Mouse (Mus musculus): ENCODE measurements around the gene Pum3. TPM values are rescaled to one million over a fixed set of nuclear protein-coding genes. Genes with fewer than 3 reads are reported as not detected.

Gene Pum3
- polyA plus RNA-seq (2015; fragmentation: Nextera tagmentation; extraction: Ambion mirVana): 44.3 and 49.9 TPM in 2 replicates

- WGBS: under 1% methylated on average over 40 of the region's 40 CpGs
Observed at GRCm38 (mm10) chr19:27429745-27430251, at the start of gene Pum3. Gene Pum3, minus strand, starts transcription at chr19:27429825.

GRCm38 (mm10) chr19:27466691-27467090, 37.1 kb upstream of the Pum3 start:
- Histone ChIP-seq H3K4me3 (no peak overlapping the region), H3K4me1 (replicated peaks) (no peaks in the 10 kb centered on the region), H3K4me2 (no peak overlapping the region), H3K9ac (no peak overlapping the region), H3K9me3 (replicated peaks) (no peaks in the 10 kb centered on the region), H3K27me3 (no peaks in the 10 kb centered on the region), H3K36me3 (no peaks in the 10 kb centered on the region), H3K27ac (no peak overlapping the region)
- WGBS: 62% methylated on average over 4 of the region's 4 CpGs
- no peak for ATAC-seq (replicated peaks; ENCODE audit: insufficient number of reproducible peaks, insufficient read depth, low FRiP score, low read depth)

More at GRCm38 (mm10) chr19:27429745-27430251, at the start of gene Pum3:
- Histone ChIP-seq H3K9me3 (replicated peaks) (no peaks in the 10 kb centered on the region), H3K27me3 (no peaks in the 10 kb centered on the region), H3K4me2 (peak within 1 kb of the TSS; percentile 87), H3K36me3 (peaks cover 11% of the 10 kb centered on the region), H3K27ac (peak within 1 kb of the TSS; percentile 94), H3K9ac (peak within 1 kb of the TSS; percentile 79), H3K4me3 (peak within 1 kb of the TSS; percentile 77), H3K4me1 (replicated peaks) (peaks cover 16% of the 10 kb centered on the region)
- ATAC-seq (replicated peaks; ENCODE audit: insufficient number of reproducible peaks, insufficient read depth, low FRiP score, low read depth): peak; percentile 98

- no peak overlapping the region for H3K27ac ChIP-seq
- no peaks in the 10 kb centered on the region for H3K9me3 ChIP-seq (replicated peaks)
- whole genome bisulfite sequencing: 46% methylated on average over 4 of the region's 4 CpGs
- H3K4me2 ChIP-seq: no peak overlapping the region
- H3K9ac ChIP-seq: no peak overlapping the region
- H3K36me3 ChIP-seq: no peaks in the 10 kb centered on the region
- H3K27me3 ChIP-seq: no peaks in the 10 kb centered on the region
- no peaks in the 10 kb centered on the region for H3K4me1 ChIP-seq (replicated peaks)
- no peak overlapping the region for H3K4me3 ChIP-seq
- no peak for ATAC-seq (replicated peaks; ENCODE audit: insufficient number of reproducible peaks, insufficient read depth, low FRiP score, low read depth)
Observed at GRCm38 (mm10) chr19:27462656-27463055, 33.0 kb upstream of the Pum3 start.

- ATAC-seq (replicated peaks; ENCODE audit: insufficient number of reproducible peaks, insufficient read depth, low FRiP score, low read depth): no peak
- WGBS: 33% methylated on average over 4 of the region's 4 CpGs
- H3K9ac ChIP-seq: no peak overlapping the region
Observed at GRCm38 (mm10) chr19:27450458-27450857, 20.8 kb upstream of the Pum3 start.

GRCm38 (mm10) chr19:27447515-27447914, 17.9 kb upstream of the Pum3 start:
- WGBS: 29% methylated on average over 7 of the region's 7 CpGs
- Histone ChIP-seq H3K4me2 (no peak overlapping the region), H3K9ac (no peak overlapping the region), H3K27ac (no peak overlapping the region), H3K4me3 (no peak overlapping the region), H3K9me3 (replicated peaks) (no peaks in the 10 kb centered on the region), H3K36me3 (no peaks in the 10 kb centered on the region), H3K27me3 (peaks cover 5% of the 10 kb centered on the region; the same call in 1 of the 2 replicates), H3K4me1 (replicated peaks) (no peaks in the 10 kb centered on the region)
- no peak for ATAC-seq (replicated peaks; ENCODE audit: insufficient number of reproducible peaks, insufficient read depth, low FRiP score, low read depth)

More at GRCm38 (mm10) chr19:27450458-27450857, 20.8 kb upstream of the Pum3 start:
- H3K4me3 ChIP-seq: no peak overlapping the region
- no peaks in the 10 kb centered on the region for H3K9me3 ChIP-seq (replicated peaks)
- H3K27me3 ChIP-seq: peaks cover 5% of the 10 kb centered on the region; the same call in 1 of the 2 replicates
- no peak overlapping the region for H3K27ac ChIP-seq
- no peak overlapping the region for H3K4me2 ChIP-seq
- no peaks in the 10 kb centered on the region for H3K36me3 ChIP-seq
- H3K4me1 ChIP-seq (replicated peaks): no peaks in the 10 kb centered on the region

GRCm38 (mm10) chr19:27441106-27441505, 11.5 kb upstream of the Pum3 start:
- no peak overlapping the region for H3K9ac ChIP-seq
- peaks cover 11% of the 10 kb centered on the region; the same call in 1 of the 2 replicates for H3K4me1 ChIP-seq (replicated peaks)
- no peak overlapping the region for H3K4me2 ChIP-seq
- WGBS: 44% methylated on average over 5 of the region's 5 CpGs
- peak overlapping the region; percentile 22; the same call in 1 of the 2 replicates for H3K27ac ChIP-seq
- H3K36me3 ChIP-seq: no peaks in the 10 kb centered on the region
- ATAC-seq (replicated peaks; ENCODE audit: insufficient number of reproducible peaks, insufficient read depth, low FRiP score, low read depth): no peak; the same call in 1 of the 2 replicates
- no peaks in the 10 kb centered on the region for H3K9me3 ChIP-seq (replicated peaks)
- no peaks in the 10 kb centered on the region for H3K27me3 ChIP-seq
- no peak overlapping the region for H3K4me3 ChIP-seq

GRCm38 (mm10) chr19:27437982-27438652, 8.5 kb upstream of the Pum3 start:
- ATAC-seq (replicated peaks; ENCODE audit: insufficient number of reproducible peaks, insufficient read depth, low FRiP score, low read depth): no peak
- 74% methylated on average over 10 of the region's 10 CpGs for WGBS

GRCm38 (mm10) chr19:27430406-27430805, 781 bp upstream of the Pum3 start:
- no peak for ATAC-seq (replicated peaks; ENCODE audit: insufficient number of reproducible peaks, insufficient read depth, low FRiP score, low read depth)
- H3K27ac ChIP-seq: peak overlapping the region; percentile 94
- WGBS: 3% methylated on average over 10 of the region's 10 CpGs
- peak overlapping the region; percentile 79 for H3K9ac ChIP-seq
- peak overlapping the region; percentile 77 for H3K4me3 ChIP-seq
- H3K4me1 ChIP-seq (replicated peaks): peaks cover 16% of the 10 kb centered on the region
- peaks cover 5% of the 10 kb centered on the region for H3K36me3 ChIP-seq
- H3K9me3 ChIP-seq (replicated peaks): no peaks in the 10 kb centered on the region
- H3K27me3 ChIP-seq: no peaks in the 10 kb centered on the region
- peak overlapping the region; percentile 87 for H3K4me2 ChIP-seq

More at GRCm38 (mm10) chr19:27437982-27438652, 8.5 kb upstream of the Pum3 start:
- no peaks in the 10 kb centered on the region for H3K36me3 ChIP-seq
- no peak overlapping the region for H3K4me2 ChIP-seq
- peaks cover 11% of the 10 kb centered on the region; the same call in 1 of the 2 replicates for H3K4me1 ChIP-seq (replicated peaks)
- no peak overlapping the region for H3K9ac ChIP-seq
- no peaks in the 10 kb centered on the region for H3K9me3 ChIP-seq (replicated peaks)
- H3K27me3 ChIP-seq: no peaks in the 10 kb centered on the region
- H3K27ac ChIP-seq: no peak overlapping the region
- no peak overlapping the region for H3K4me3 ChIP-seq

- Histone ChIP-seq H3K27me3 (no peaks in the 10 kb centered on the region), H3K9me3 (replicated peaks) (no peaks in the 10 kb centered on the region), H3K27ac (no peak overlapping the region; the same call in 1 of the 2 replicates), H3K4me2 (peak overlapping the region; percentile 72), H3K4me1 (replicated peaks) (peaks cover 16% of the 10 kb centered on the region), H3K9ac (peak overlapping the region; percentile 66), H3K4me3 (peak overlapping the region; percentile 77), H3K36me3 (peaks cover 16% of the 10 kb centered on the region)
- WGBS: under 1% methylated on average over 16 of the region's 16 CpGs
- ATAC-seq (replicated peaks; ENCODE audit: insufficient number of reproducible peaks, insufficient read depth, low FRiP score, low read depth): 0 out of 2 replicates have a peak, but pooled peaks have one; percentile 2
Observed at GRCm38 (mm10) chr19:27429281-27429680, 344 bp downstream of the Pum3 start.

GRCm38 (mm10) chr19:27427865-27428264, 1.8 kb downstream of the Pum3 start:
- Histone ChIP-seq H3K4me2 (no peak overlapping the region), H3K9me3 (replicated peaks) (no peaks in the 10 kb centered on the region), H3K27me3 (no peaks in the 10 kb centered on the region), H3K36me3 (peaks cover 31% of the 10 kb centered on the region), H3K9ac (no peak overlapping the region), H3K27ac (no peak overlapping the region), H3K4me3 (no peak overlapping the region), H3K4me1 (replicated peaks) (peaks cover 16% of the 10 kb centered on the region)
- WGBS: 74% methylated on average over 2 of the region's 2 CpGs
- ATAC-seq (replicated peaks; ENCODE audit: insufficient number of reproducible peaks, insufficient read depth, low FRiP score, low read depth): no peak

GRCm38 (mm10) chr19:27426451-27426850, 3.2 kb downstream of the Pum3 start:
- Histone ChIP-seq H3K36me3 (peaks cover 38% of the 10 kb centered on the region), H3K4me3 (no peak overlapping the region), H3K27me3 (no peaks in the 10 kb centered on the region), H3K27ac (no peak overlapping the region), H3K4me2 (no peak overlapping the region), H3K9ac (no peak overlapping the region), H3K4me1 (replicated peaks) (peaks cover 16% of the 10 kb centered on the region), H3K9me3 (replicated peaks) (no peaks in the 10 kb centered on the region)
- 69% methylated on average over 1 of the region's 1 CpGs for WGBS
- ATAC-seq (replicated peaks; ENCODE audit: insufficient number of reproducible peaks, insufficient read depth, low FRiP score, low read depth): no peak
